Mouse (Mus musculus): ENCODE results near the gene Armc7. TPM values are rescaled to one million over a fixed set of nuclear protein-coding genes. Genes with fewer than 3 reads are reported as not detected.

Armc7 gene
- polyA plus RNA-seq (2012; rRNA removed) = 5.2 and 5.9 TPM in 2 replicates

GRCm38 (mm10) chr11:115475025-115475757 is at the start of gene Armc7:
Armc7 (plus strand) TSS chr11:115475667.

GRCm38 (mm10) chr11:115439906-115440595 is 35.4 kb upstream of the Armc7 start, which contains the start of gene Trim80:
Trim80 (plus strand) TSS chr11:115440545.

GRCm38 (mm10) chr11:115462243-115462891 is 13.1 kb upstream of the Armc7 start, which contains the start of gene Slc16a5:
Slc16a5 (plus strand) TSS chr11:115462474.

GRCm38 (mm10) chr11:115491356-115492083 is 16.1 kb downstream of the Armc7 start, which contains the start of gene Nt5c:
Nt5c (minus strand) TSS chr11:115491862.

GRCm38 (mm10) chr11:115514238-115514663 is 38.8 kb downstream of the Armc7 start, which contains the start of gene Jpt1:
Jpt1 (minus strand) TSS chr11:115514387.

GRCm38 (mm10) chr11:115536038-115536681 is 60.7 kb downstream of the Armc7 start, which contains the start of gene Sumo2:
Sumo2 (minus strand) TSS chr11:115536276.

Other genes with a start within 250 kb of the Armc7 start
- gene Grin2c, start 208.4 kb upstream of the Armc7 start, polyA plus RNA-seq (2012; rRNA removed) = 1.1 and 1.7 TPM in 2 replicates
- gene Fdxr, start 198.6 kb upstream of the Armc7 start, polyA plus RNA-seq (2012; rRNA removed) = 15.7 and 16.2 TPM in 2 replicates
- 1.1 and 1.2 TPM in 2 replicates for gene Fads6, start 178.0 kb upstream of the Armc7 start, polyA plus RNA-seq (2012; rRNA removed)
- gene Otop2, start 168.5 kb upstream of the Armc7 start, polyA plus RNA-seq (2012; rRNA removed) = 0.06 and 0.19 TPM in 2 replicates
- gene Ush1g, start 153.6 kb upstream of the Armc7 start, polyA plus RNA-seq (2012; rRNA removed) = 0.01 and 0.02 TPM in 2 replicates
- 0.13 and 0.15 TPM in 2 replicates for gene Otop3, start 140.9 kb upstream of the Armc7 start, polyA plus RNA-seq (2012; rRNA removed)
- 14.4 and 17.7 TPM in 2 replicates for gene Hid1, start 107.9 kb upstream of the Armc7 start, polyA plus RNA-seq (2012; rRNA removed)
- gene Cdr2l, start 93.8 kb upstream of the Armc7 start, polyA plus RNA-seq (2012; rRNA removed) = 29.3 and 33.6 TPM in 2 replicates
- gene Mrpl58, start 71.9 kb upstream of the Armc7 start, polyA plus RNA-seq (2012; rRNA removed) = 139 and 210 TPM in 2 replicates
- 593 and 879 TPM in 2 replicates for gene Atp5h, start 55.7 kb upstream of the Armc7 start, polyA plus RNA-seq (2012; rRNA removed)
- gene Kctd2, start 55.5 kb upstream of the Armc7 start, polyA plus RNA-seq (2012; rRNA removed) = 40.2 and 48.1 TPM in 2 replicates
- 0.10 TPM in 2 replicates for gene Trim80, start 35.1 kb upstream of the Armc7 start, polyA plus RNA-seq (2012; rRNA removed)
- 0.04 TPM in 1 of 2 replicates, not detected in the other for gene Slc16a5, start 13.2 kb upstream of the Armc7 start, polyA plus RNA-seq (2012; rRNA removed)
- 50.7 and 84.0 TPM in 2 replicates for gene Nt5c, start 16.2 kb downstream of the Armc7 start, polyA plus RNA-seq (2012; rRNA removed)
- gene Jpt1, start 38.7 kb downstream of the Armc7 start, polyA plus RNA-seq (2012; rRNA removed) = 491 and 541 TPM in 2 replicates
- gene Sumo2, start 60.6 kb downstream of the Armc7 start, polyA plus RNA-seq (2012; rRNA removed) = 729 and 931 TPM in 2 replicates
- gene Nup85, start 88.8 kb downstream of the Armc7 start, polyA plus RNA-seq (2012; rRNA removed) = 177 and 260 TPM in 2 replicates
- 46.0 and 49.5 TPM in 2 replicates for gene Mrps7, start 128.3 kb downstream of the Armc7 start, polyA plus RNA-seq (2012; rRNA removed)
- 27.1 and 43.6 TPM in 2 replicates for gene Gga3, start 128.4 kb downstream of the Armc7 start, polyA plus RNA-seq (2012; rRNA removed)
- 16.9 and 20.8 TPM in 2 replicates for gene Mif4gd, start 137.3 kb downstream of the Armc7 start, polyA plus RNA-seq (2012; rRNA removed)
- 28.0 and 28.7 TPM in 2 replicates for gene Slc25a19, start 152.6 kb downstream of the Armc7 start, polyA plus RNA-seq (2012; rRNA removed)
- 66.4 and 72.0 TPM in 2 replicates for gene Grb2, start 232.9 kb downstream of the Armc7 start, polyA plus RNA-seq (2012; rRNA removed)

Data from central nervous system, embryonic 11.5 days (tissue).